Mouse (Mus musculus): ENCODE data around the gene Ripply3.

Ripply3 gene

GRCm38 (mm10) chr16:94327781-94328711, at the start of gene Ripply3:
Gene Ripply3 (plus strand): TSS chr16:94328420.
- WGBS = 3% methylated on average over 63 of the region's 63 CpGs

GRCm38 (mm10) chr16:94283972-94284371, 44.2 kb upstream of the Ripply3 start:
- WGBS = 97% methylated on average over 3 of the region's 3 CpGs

- WGBS = 81% methylated on average over 9 of the region's 9 CpGs
Measured at GRCm38 (mm10) chr16:94287826-94288225, 40.4 kb upstream of the Ripply3 start.

DNA sequence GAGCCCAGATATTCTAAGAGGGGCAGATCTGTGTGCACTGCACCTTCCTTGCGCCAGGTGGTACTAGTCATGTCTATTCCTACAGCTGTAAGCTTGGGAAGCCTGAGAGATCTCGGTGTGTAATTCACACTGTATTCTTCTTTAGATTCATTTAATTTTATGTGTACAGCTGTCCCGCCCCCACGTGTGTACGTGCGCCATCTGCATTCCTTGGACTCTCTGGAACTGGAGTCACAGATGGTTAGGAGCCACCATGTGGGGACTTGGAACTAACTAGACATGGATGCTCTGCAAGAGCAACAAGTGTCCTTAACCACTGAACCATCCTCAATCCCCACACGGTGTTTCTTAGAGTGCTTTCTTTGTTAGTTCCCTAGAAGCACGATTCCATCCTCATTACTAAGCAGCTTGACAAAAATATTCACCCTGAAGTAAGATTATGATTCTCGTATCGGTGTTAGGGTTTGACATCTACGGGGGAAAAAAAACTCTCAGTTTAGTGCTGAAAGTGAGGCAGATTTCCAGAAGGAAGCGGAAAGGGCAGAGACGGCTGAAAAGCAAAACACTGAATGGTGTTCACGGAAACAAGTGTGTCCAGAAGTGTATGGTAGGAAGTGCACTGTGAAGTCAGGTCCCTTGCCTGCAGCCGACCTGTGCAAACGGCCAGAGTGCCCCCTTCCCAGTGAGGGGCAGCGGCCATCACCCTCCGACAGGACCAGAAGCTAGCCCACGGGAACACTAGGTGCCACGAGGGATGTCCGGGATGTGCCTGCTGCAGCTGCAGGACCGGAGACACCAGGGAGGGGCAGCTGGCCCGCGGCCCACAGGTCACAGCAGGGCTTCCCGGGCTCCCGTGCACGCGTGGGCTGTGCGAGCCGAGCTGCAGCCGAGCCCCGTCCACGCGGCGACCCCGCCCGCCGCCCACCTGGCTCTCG, 38.8 kb upstream of the Ripply3 start:
- WGBS = 6% methylated on average over 39 of the region's 39 CpGs

DNA sequence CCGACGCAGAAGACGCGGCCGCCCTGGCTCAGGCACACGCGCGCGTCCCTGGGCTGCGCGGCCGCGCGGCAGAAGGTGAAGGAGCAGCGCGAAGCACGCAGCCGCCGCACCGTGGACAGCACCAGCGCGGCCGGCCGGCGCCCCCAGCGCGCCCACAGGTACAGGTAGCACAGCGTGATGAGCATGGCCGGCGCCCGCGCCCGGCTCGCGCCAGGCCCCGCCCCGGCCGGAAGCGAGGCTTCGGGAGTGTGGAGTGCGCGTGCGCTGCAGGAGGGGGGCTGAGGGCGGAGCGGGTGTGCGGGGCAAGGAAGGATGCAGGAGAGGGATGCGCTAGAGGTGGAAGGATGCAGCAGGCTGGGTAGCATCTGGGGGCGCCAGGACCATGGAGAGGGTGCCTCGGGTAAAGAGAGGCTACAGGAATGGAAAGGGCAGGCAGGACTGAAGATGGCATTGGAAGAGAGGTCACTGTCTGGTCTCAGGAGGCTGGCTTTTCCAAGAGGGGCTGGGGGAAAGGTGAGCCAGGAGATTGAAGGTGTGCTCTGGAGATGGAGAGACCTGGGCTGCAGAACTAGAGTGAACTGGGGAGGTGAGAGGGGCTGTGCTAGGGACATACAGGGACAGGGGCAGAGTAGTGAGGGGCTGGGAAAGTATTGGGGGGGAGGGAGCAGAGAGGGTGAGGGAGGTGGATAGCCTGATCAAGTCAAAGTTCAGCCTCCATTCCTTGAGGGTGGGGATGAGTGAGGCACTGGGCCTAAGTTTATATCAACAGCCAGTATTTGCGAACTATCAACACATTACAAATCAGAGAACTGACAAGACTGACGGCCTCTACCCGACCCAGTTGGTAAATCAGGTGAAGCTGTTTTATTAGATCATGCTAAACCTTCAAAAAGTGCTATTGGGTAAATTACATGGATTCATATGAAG, 37.9 kb upstream of the Ripply3 start:
- WGBS = 5% methylated on average over 52 of the region's 52 CpGs

- 86% methylated on average over 4 of the region's 4 CpGs for WGBS
Measured at GRCm38 (mm10) chr16:94291141-94291540, 37.1 kb upstream of the Ripply3 start.

DNA sequence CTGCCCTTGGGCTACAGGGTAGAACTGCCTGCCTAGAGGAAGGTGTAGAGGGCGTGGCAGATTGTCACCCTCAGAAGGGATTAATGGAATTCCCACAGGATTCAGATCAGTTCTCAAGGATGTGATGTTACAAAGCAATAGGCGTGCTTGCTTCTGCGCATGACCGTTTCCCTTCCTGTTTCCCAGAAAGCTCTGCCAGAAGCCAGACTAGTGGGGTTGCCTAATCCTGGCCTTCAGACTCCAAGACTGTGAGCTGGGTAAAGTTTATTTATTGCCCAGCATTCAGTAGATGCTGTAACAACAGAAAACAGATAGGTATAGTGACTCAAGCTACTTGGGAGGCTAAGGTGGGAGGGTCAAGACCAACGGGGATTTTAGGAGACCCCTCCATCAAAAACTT, 30.1 kb upstream of the Ripply3 start:
- WGBS = 91% methylated on average over 5 of the region's 5 CpGs

DNA sequence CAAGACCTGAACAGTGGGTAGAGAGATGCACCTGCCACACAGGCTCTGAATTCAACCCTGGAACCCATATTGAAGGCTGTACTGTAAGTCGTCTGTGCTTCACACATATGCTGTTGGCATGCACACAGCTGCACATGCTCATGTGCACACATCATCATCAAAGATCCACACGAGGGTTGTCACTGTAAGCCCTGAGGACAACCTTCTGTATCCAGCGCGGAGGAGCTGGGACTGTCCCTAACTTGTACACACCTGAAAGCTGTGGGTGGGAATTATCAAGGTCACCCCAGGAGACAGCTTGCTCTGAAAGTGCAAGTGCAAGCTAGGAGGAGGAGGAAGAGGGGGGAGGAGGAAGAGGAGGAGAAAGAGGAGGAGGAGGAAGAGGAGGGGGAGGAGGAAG, 29.0 kb upstream of the Ripply3 start:
- 69% methylated on average over 4 of the region's 4 CpGs for WGBS

GRCm38 (mm10) chr16:94301194-94301593, 27.0 kb upstream of the Ripply3 start:
- 89% methylated on average over 4 of the region's 4 CpGs for WGBS

DNA sequence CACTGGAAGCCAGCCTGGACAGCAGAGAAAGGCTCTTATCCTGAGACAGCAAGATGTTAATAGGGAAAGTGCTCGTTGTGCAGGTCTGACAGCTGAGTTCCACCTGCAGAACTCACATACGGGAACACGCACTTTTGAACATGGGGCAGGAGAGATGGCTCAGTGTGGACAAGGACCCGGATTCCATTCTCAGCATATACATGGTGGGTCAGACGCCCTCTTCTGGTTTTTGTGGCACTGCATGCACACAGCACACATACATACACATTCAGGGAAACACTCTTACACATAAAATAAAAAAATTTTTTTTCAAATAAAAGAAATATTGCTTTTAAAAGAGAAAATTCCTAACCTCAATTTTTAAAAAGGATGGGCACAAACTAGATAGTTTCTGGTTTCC, 26.5 kb upstream of the Ripply3 start:
- WGBS = 75% methylated on average over 5 of the region's 5 CpGs

DNA sequence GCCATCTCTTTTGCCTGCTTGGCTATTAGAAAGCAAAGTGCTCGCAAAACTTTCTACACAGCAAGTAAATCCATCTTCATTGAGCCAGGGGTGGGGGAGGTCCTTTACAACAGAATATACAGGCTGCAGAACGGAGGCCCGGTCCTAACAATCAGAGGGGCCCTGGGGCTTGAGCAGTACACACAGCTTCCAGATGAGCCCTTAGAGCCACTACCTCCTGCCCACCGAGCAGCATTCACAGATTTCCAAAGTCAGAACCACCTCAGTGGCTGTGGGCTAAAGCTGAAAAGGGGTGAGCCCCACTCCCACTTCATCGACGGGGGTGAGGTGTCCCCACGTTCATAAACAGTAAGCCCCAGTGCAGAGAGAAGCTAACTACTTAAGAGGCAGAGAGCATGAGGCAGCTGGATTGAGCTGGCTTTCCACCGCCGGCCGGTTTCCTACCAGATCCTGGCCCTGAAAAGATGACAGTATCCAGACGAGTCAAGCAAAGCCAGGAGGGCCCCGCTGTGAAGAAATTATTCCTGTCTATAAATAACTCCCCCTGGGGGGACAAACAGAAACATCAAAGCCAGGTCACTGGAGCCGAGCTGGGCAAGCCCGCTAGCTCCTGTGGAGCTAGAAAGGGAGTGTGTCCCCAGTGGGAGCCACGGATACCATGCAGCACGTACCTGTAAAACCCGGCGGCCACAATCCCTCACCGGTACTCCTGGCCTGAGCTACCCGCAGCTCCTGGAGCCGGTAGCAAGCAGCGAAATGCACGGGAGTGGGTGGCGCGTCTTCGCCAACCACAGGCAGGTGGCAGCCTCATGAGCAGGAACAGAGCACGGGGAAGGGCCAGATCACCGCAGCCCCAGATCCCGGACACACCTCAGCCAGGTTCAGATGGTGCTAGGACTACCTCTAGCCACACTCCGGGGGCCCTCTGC, 25.7 kb upstream of the Ripply3 start:
- WGBS = 8% methylated on average over 30 of the region's 30 CpGs

DNA sequence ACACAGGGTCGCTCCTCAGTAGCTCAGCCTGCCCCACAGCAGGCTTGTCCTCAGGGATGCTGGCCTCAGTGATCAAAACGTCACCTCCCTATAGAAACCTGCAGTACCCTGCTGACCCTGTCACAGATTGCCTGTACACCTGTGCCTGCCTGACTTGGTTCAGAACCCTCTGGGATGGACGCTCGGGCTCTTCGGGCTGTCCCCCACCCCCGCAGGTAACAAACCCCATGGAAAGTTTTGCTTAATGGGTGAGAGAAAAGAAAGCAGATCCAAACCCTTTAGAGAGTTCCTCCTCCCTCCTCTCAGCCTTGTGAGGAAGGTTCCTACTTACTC, 25.1 kb upstream of the Ripply3 start:
- 34% methylated on average over 6 of the region's 6 CpGs for WGBS

- 46% methylated on average over 6 of the region's 6 CpGs for WGBS
Measured at GRCm38 (mm10) chr16:94307526-94307925, 20.7 kb upstream of the Ripply3 start.

DNA sequence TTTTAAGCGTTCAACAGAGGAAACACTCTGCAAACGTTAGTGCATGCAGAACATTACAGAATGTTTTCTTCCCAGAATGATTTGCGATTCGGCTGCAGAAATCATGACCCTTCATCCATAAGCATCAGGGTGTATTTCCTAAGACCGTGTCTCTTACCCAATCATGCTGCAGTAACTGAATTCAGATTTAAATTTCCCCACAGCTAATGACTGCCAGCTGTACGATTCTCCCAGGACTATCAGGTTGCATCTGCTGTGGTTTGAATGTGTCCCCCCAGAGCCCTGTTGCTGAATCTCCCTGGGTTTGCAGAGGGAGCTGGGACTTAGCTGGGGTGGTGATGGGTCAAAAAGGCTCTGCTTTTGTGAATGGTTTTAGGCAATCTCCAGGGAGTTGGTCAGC, 20.3 kb upstream of the Ripply3 start:
- 41% methylated on average over 6 of the region's 6 CpGs for WGBS

DNA sequence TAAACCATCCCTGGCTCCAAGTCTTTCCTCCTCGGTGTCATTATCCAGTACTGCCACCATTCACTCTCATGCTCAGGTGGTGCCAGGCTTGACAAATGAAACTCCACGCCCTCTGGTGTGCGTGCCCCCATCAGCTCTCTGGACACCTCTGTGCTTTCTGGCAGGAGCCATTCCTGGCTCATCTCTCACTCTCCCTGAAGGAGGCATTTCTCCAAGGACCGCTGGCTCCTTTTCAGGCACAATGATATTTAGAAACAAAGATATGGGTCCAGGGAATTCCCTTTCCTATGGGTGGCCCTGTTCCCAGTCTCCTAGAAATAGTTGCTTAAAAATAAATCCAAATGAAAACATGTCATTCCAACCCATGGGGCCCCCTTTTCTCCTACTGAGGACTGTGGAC, 19.2 kb upstream of the Ripply3 start:
- 66% methylated on average over 4 of the region's 4 CpGs for WGBS

- 42% methylated on average over 1 of the region's 1 CpGs for WGBS
Measured at GRCm38 (mm10) chr16:94311416-94311815, 16.8 kb upstream of the Ripply3 start.

GRCm38 (mm10) chr16:94311931-94312330, 16.3 kb upstream of the Ripply3 start:
- 24% methylated on average over 4 of the region's 4 CpGs for WGBS

- WGBS = under 1% methylated on average over 20 of the region's 20 CpGs
Measured at GRCm38 (mm10) chr16:94312663-94313228, 15.5 kb upstream of the Ripply3 start.

GRCm38 (mm10) chr16:94313229-94314030, 14.8 kb upstream of the Ripply3 start, which contains the start of gene Hlcs:
Gene Hlcs (minus strand): TSS chr16:94313571.
- WGBS = under 1% methylated on average over 64 of the region's 64 CpGs
